Mouse (Mus musculus) kidney, adult 18-20 months (tissue): ENCODE results near the gene Vmn1r71.
"Not testable (repeated sequence)": the region's sequence is repeated elsewhere in the genome, so short reads cannot be mapped to it uniquely, and the experiment has no call there.

Experiments used
- DNase-seq: peaks from one replicate; pipeline ENCODE4 v3.0.0; 2021

Vmn1r71 gene

DNA sequence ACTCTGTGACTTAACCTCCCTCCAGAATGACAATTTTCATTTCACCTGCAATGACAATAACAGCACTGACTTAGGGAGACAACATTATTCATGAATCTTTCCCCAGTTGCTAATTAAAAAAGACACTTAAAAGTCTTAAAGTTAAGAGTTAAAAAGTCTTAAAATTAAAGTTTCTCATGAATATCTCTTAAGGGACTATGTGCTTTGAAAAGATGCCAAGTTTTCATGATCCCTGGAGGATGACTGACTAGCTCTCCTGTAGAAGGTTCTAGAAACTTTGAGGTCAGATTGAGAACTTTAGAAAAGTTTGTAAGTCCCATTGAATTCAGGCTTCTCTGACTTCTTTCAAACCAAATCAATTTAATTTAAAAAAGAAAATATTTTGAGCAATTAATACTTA lies at the start of gene Vmn1r71:
Gene Vmn1r71 (minus strand): TSS at position 101 of the 400 bp plus-strand sequence.
- no peak for DNase-seq

GRCm38 (mm10) chr7:10757551-10757950 lies 3.4 kb upstream of the Vmn1r71 start:
- DNase-seq, result not testable (repeated sequence)
